Mouse (Mus musculus) limb, embryonic 15.5 days (tissue): Measurements from ENCODE around the gene Cenpk. TPM values are rescaled to one million over a fixed set of nuclear protein-coding genes. Genes with fewer than 3 reads are reported as not detected.
A peak's percentile ranks its signal among the peaks of the same experiment; 100 is the strongest.

Experiments used
- ATAC-seq: fragments of 200-750 bp; cut with Nextera tagmentation; 2 replicates; pipeline ENCODE4 v1.8.0; 2017; ENCODE audit warnings: low read depth, moderate TSS enrichment; ENCODE audit not compliant: insufficient number of reproducible peaks, low FRiP score, low TSS enrichment
- H3K27ac ChIP-seq: fragments of 300-500 bp; sonication (generic); 2 replicates; pipeline ENCODE4 v1.5.1; 2015; ENCODE audit warnings: moderate library complexity, mild to moderate bottlenecking, inconsistent platforms
- H3K27me3 ChIP-seq: fragments of 300-500 bp; sonication (generic); 2 replicates; pipeline ENCODE4 v1.6.1; 2015; ENCODE audit warnings: inconsistent platforms
- H3K36me3 ChIP-seq: fragments of 300-500 bp; sonication (generic); 2 replicates; pipeline ENCODE4 v1.6.1; 2015; ENCODE audit warnings: inconsistent platforms
- H3K4me1 ChIP-seq: fragments of 300-500 bp; sonication (generic); 2 replicates; pipeline ENCODE4 v1.6.1; 2015; ENCODE audit warnings: inconsistent platforms
- H3K4me2 ChIP-seq: fragments of 300-500 bp; sonication (generic); 2 replicates; pipeline ENCODE4 v1.6.1; 2015; ENCODE audit warnings: mild to moderate bottlenecking, inconsistent platforms
- H3K4me3 ChIP-seq: fragments of 300-500 bp; sonication (generic); 2 replicates; pipeline ENCODE4 v1.5.1; 2015; ENCODE audit warnings: mild to moderate bottlenecking, inconsistent platforms
- H3K9ac ChIP-seq: fragments of 300-500 bp; sonication (generic); 2 replicates; pipeline ENCODE4 v1.6.1; 2015; ENCODE audit warnings: inconsistent platforms
- H3K9me3 ChIP-seq: fragments of 300-500 bp; sonication (generic); 2 replicates; pipeline ENCODE4 v1.6.1; 2016; ENCODE audit warnings: inconsistent platforms
- WGBS: fragments of 180-500 bp; shearing (Covaris S2); methylation state at CpG from one replicate; pipeline ENCODE4 v1.1.7; 2015; 5-methylcytosine and 5-hydroxymethylcytosine counted together
- polyA plus RNA-seq: library from polyadenylated mRNA; unstranded; fragments of >200 nt; fragmentation: Nextera tagmentation; extraction: Ambion mirVana; gene quantifications from 2 replicates; pipeline ENCODE4 v1.2.1, GENCODE M21; 2015

Cenpk gene
- polyA plus RNA-seq, 1 experiment from 2014 or later = 60.2 TPM

GRCm38 (mm10) chr13:104286336-104286735, 57.9 kb downstream of the Cenpk start:
- no peak for ATAC-seq
- WGBS = under 1% methylated on average over 4 of the region's 4 CpGs
- Histone ChIP-seq H3K4me1 (0 out of 2 replicates have a peak, but pooled peaks cover 2% of the 10 kb centered on the region), H3K9me3 (no peaks in the 10 kb centered on the region), H3K9ac (peak overlapping the region; percentile 50), H3K4me3 (peak overlapping the region; percentile 47), H3K27ac (peak overlapping the region; percentile 90), H3K27me3 (no peaks in the 10 kb centered on the region), H3K36me3 (no peaks in the 10 kb centered on the region), H3K4me2 (peak overlapping the region; percentile 55)

GRCm38 (mm10) chr13:104286897-104287309, 58.5 kb downstream of the Cenpk start:
- H3K4me1 ChIP-seq = 0 out of 2 replicates have a peak, but pooled peaks cover 2% of the 10 kb centered on the region
- H3K9ac ChIP-seq = no peak overlapping the region
- 0% methylated on average over 10 of the region's 10 CpGs for WGBS
- ATAC-seq = peak; percentile 91
- peak overlapping the region; percentile 47 for H3K4me3 ChIP-seq
- H3K9me3 ChIP-seq = no peaks in the 10 kb centered on the region
- no peaks in the 10 kb centered on the region for H3K27me3 ChIP-seq
- no peaks in the 10 kb centered on the region for H3K36me3 ChIP-seq
- H3K27ac ChIP-seq = peak overlapping the region; percentile 90
- H3K4me2 ChIP-seq = peak overlapping the region; percentile 55

- no peak for ATAC-seq
- Histone ChIP-seq H3K27ac (peak within 1 kb of the TSS; percentile 90), H3K9ac (peak within 1 kb of the TSS; percentile 36), H3K27me3 (no peaks in the 10 kb centered on the region), H3K36me3 (no peaks in the 10 kb centered on the region), H3K4me3 (peak within 1 kb of the TSS; percentile 47), H3K9me3 (no peaks in the 10 kb centered on the region), H3K4me2 (peak within 1 kb of the TSS; percentile 55), H3K4me1 (0 out of 2 replicates have a peak, but pooled peaks cover 2% of the 10 kb centered on the region)
- WGBS = under 1% methylated on average over 23 of the region's 23 CpGs
Measured at GRCm38 (mm10) chr13:104287366-104288225, 59.2 kb downstream of the Cenpk start, which contains the start of gene Adamts6. TSS of gene Adamts6 (plus strand) at chr13:104287835.

- Histone ChIP-seq H3K27ac (peak overlapping the region; percentile 90), H3K36me3 (no peaks in the 10 kb centered on the region), H3K27me3 (no peaks in the 10 kb centered on the region), H3K9me3 (no peaks in the 10 kb centered on the region), H3K4me1 (0 out of 2 replicates have a peak, but pooled peaks cover 2% of the 10 kb centered on the region), H3K4me3 (peak overlapping the region; percentile 47), H3K9ac (peak overlapping the region; percentile 36), H3K4me2 (peak overlapping the region; percentile 55)
- under 1% methylated on average over 7 of the region's 7 CpGs for WGBS
- peak; percentile 60; the same call in 1 of the 2 replicates for ATAC-seq
Measured at GRCm38 (mm10) chr13:104288226-104288859, 59.9 kb downstream of the Cenpk start.

- H3K27ac ChIP-seq = no peak overlapping the region
Measured at GRCm38 (mm10) chr13:104289176-104289575, 60.8 kb downstream of the Cenpk start.

GRCm38 (mm10) chr13:104295472-104295871, 67.1 kb downstream of the Cenpk start:
- H3K9me3 ChIP-seq = no peaks in the 10 kb centered on the region
- no peaks in the 10 kb centered on the region for H3K4me1 ChIP-seq
- no peak for ATAC-seq
- H3K4me2 ChIP-seq = no peak overlapping the region
- H3K27ac ChIP-seq = no peak overlapping the region
- H3K4me3 ChIP-seq = no peak overlapping the region
- 100% methylated on average over 1 of the region's 1 CpGs for WGBS
- no peak overlapping the region for H3K9ac ChIP-seq
- 0 out of 2 replicates have a peak, but pooled peaks cover 5% of the 10 kb centered on the region for H3K36me3 ChIP-seq
- no peaks in the 10 kb centered on the region for H3K27me3 ChIP-seq

More at GRCm38 (mm10) chr13:104289176-104289575, 60.8 kb downstream of the Cenpk start:
- peak overlapping the region; percentile 47 for H3K4me3 ChIP-seq
- no peak overlapping the region for H3K4me2 ChIP-seq
- no peaks in the 10 kb centered on the region for H3K27me3 ChIP-seq
- no peaks in the 10 kb centered on the region for H3K9me3 ChIP-seq
- no peak for ATAC-seq
- no peak overlapping the region for H3K9ac ChIP-seq
- no peaks in the 10 kb centered on the region for H3K36me3 ChIP-seq
- H3K4me1 ChIP-seq = 0 out of 2 replicates have a peak, but pooled peaks cover 2% of the 10 kb centered on the region

Other genes with a start within 250 kb of the Cenpk start
- 13.8 and 14.3 TPM in 2 replicates for gene Nln, start 119.0 kb upstream of the Cenpk start, polyA plus RNA-seq
- 4.9 and 5.6 TPM in 2 replicates for gene Sgtb, start 118.9 kb upstream of the Cenpk start, polyA plus RNA-seq
- gene Trappc13, start 50.1 kb upstream of the Cenpk start, polyA plus RNA-seq = 51.7 and 54.2 TPM in 2 replicates
- gene Trim23, start 49.8 kb upstream of the Cenpk start, polyA plus RNA-seq = 17.2 and 17.8 TPM in 2 replicates
- 13.2 and 15.2 TPM in 2 replicates for gene Ppwd1, start 232 bp downstream of the Cenpk start, polyA plus RNA-seq
- gene Adamts6, start 59.2 kb downstream of the Cenpk start, polyA plus RNA-seq = 2.4 and 3.0 TPM in 2 replicates